Mouse (Mus musculus) myocyte (in vitro differentiated cells): ENCODE results near the gene Per1. TPM values are rescaled to one million over a fixed set of nuclear protein-coding genes. Genes with fewer than 3 reads are reported as not detected.

ENCODE experiments used
- H3K27me3 ChIP-seq: one replicate; pipeline ENCODE4 v1.6.1; 2011; ENCODE audit not compliant: control insufficient read depth, insufficient read depth, insufficient read length
- H3K36me3 ChIP-seq: one replicate; pipeline ENCODE4 v1.6.1; 2011; ENCODE audit not compliant: control insufficient read depth, insufficient read depth
- H3K4me2 ChIP-seq: one replicate; pipeline ENCODE4 v1.6.1; 2011; ENCODE audit warnings: low read depth, control low read depth
- H3K4me3 ChIP-seq: one replicate; pipeline ENCODE4 v1.5.1; 2011; ENCODE audit warnings: mild to moderate bottlenecking, control low read depth, moderate library complexity
- H3K79me2 ChIP-seq: one replicate; pipeline ENCODE4 v1.6.1; 2011; ENCODE audit not compliant: control insufficient read depth, insufficient read depth
- H3ac ChIP-seq: one replicate; pipeline ENCODE4 v1.6.1; 2011; ENCODE audit not compliant: control insufficient read depth, insufficient read length
- CEBPB ChIP-seq: IDR thresholded peaks from 2 replicates; pipeline ENCODE4 v1.6.1; 2011; ENCODE audit warnings: mild to moderate bottlenecking, moderate library complexity; ENCODE audit not compliant: poor library complexity, insufficient read depth, severe bottlenecking
- E2F4 ChIP-seq: IDR thresholded peaks from one replicate; pipeline ENCODE4 v1.6.1; 2011; ENCODE audit warnings: mild to moderate bottlenecking, control low read depth, moderate library complexity; ENCODE audit not compliant: insufficient read depth
- MAX ChIP-seq: IDR thresholded peaks from one replicate; pipeline ENCODE4 v1.6.1; 2011; ENCODE audit warnings: low read depth, mild to moderate bottlenecking, control low read depth
- MYOD1 ChIP-seq, 3 experiments: IDR thresholded peaks; one replicate each; pipeline ENCODE4 v1.6.1; 2011; ENCODE audit warnings: control low read depth in 2 of 3, low read depth in 2 of 3, mild to moderate bottlenecking in 2 of 3, moderate library complexity in 1 of 3; ENCODE audit not compliant: insufficient read length in 2 of 3, control insufficient read depth in 1 of 3
- MYOG ChIP-seq, 3 experiments: IDR thresholded peaks; one replicate each; pipeline ENCODE4 v1.6.1; 2011; ENCODE audit warnings: control low read depth in 2 of 3, low read depth in 2 of 3, mild to moderate bottlenecking in 2 of 3; ENCODE audit not compliant: insufficient read length in 2 of 3, control insufficient read depth in 1 of 3, insufficient read depth in 1 of 3
- POLR2A ChIP-seq: IDR thresholded peaks from one replicate; pipeline ENCODE4 v1.6.1; 2011; ENCODE audit warnings: low read depth, mild to moderate bottlenecking, control low read depth, moderate library complexity; ENCODE audit not compliant: insufficient read length
- POLR2AphosphoS2 ChIP-seq: IDR thresholded peaks from one replicate; pipeline ENCODE4 v1.6.1; 2011; ENCODE audit warnings: low read depth, control low read depth; ENCODE audit not compliant: insufficient read length
- REST ChIP-seq: IDR thresholded peaks from one replicate; pipeline ENCODE4 v1.6.1; 2011; ENCODE audit warnings: mild to moderate bottlenecking, control low read depth, moderate library complexity; ENCODE audit not compliant: insufficient read depth, insufficient read length
- SRF ChIP-seq: IDR thresholded peaks from one replicate; pipeline ENCODE4 v1.6.1; 2011; ENCODE audit warnings: low read depth; ENCODE audit not compliant: control insufficient read depth, insufficient read length
- TCF12 ChIP-seq: IDR thresholded peaks from one replicate; pipeline ENCODE4 v1.6.1; 2011; ENCODE audit warnings: mild to moderate bottlenecking, control low read depth; ENCODE audit not compliant: poor library complexity, insufficient read depth, severe bottlenecking
- TCF3 ChIP-seq: IDR thresholded peaks from one replicate; pipeline ENCODE4 v1.6.1; 2011; ENCODE audit warnings: low read depth, control low read depth; ENCODE audit not compliant: insufficient read length
- USF1 ChIP-seq: IDR thresholded peaks from one replicate; pipeline ENCODE4 v1.6.1; 2011; ENCODE audit warnings: low read depth, mild to moderate bottlenecking, control low read depth, moderate library complexity
- polyA plus RNA-seq: library from polyadenylated mRNA; unstranded; fragments of >200 nt; fragmentation: generic; extraction: Trizol; gene quantifications from one replicate; pipeline ENCODE4 v1.2.1, GENCODE M21; 2012; ENCODE audit warnings: missing spikeins

Per1 gene
- polyA plus RNA-seq, 1 experiment = 8.9 TPM

DNA sequence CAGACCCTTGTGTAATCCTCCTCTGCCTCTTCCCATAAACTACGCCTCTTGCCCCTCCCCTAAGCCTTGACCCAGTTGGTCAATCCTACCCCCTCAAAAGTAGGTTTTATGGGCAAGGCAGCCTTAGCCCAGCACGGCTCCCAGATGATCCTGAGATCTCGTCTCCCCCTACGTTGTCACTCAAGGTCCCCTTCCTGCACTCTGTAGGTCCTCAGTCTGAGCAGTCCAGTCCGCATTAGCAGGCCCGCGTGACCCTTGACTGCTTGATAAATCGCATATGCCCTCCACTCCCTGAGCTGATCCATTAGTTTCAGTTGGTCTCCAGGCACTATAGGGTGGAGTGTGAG, 39.6 kb downstream of the Per1 start:
- no peak overlapping the region for H3K4me2 ChIP-seq
- H3ac ChIP-seq = no peak overlapping the region
- H3K4me3 ChIP-seq = no peak overlapping the region
- TF ChIP-seq CEBPB (no peak), POLR2AphosphoS2 (no peak), E2F4 (no peak)
- H3K36me3 ChIP-seq = no peaks in the 10 kb centered on the region
- H3K79me2 ChIP-seq = no peaks in the 10 kb centered on the region
- H3K27me3 ChIP-seq = peaks cover 10% of the 10 kb centered on the region

DNA sequence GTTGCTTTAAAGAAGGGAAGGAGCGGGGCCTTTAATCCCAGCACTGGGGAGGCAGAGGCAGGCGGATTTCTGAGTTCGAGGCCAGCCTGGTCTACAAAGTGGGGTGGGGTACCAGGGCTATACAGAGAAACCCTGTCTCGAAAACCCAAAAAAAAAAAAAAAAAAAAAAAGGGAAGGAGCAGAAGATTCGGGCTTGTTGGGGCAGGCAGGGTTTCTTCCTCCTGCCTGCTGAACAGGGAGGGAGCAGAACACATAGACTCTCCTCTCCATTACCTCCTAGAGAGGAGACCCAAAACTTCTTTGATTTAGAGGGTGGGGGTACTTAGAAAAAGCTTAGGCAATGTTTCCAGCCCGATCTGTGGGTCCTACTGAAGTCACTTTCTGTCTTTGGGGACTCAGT, 40.3 kb downstream of the Per1 start:
- no peak overlapping the region for H3K4me2 ChIP-seq
- H3K4me3 ChIP-seq = no peak overlapping the region
- H3K79me2 ChIP-seq = no peaks in the 10 kb centered on the region
- H3ac ChIP-seq = no peak overlapping the region
- TF ChIP-seq POLR2AphosphoS2 = no peak
- TF ChIP-seq REST = no peak
- TF ChIP-seq E2F4 = no peak
- TF ChIP-seq TCF3 = no peak
- no peak for TF ChIP-seq MYOG (IDR thresholded peaks at IDR 0.05; ENCODE audit: control insufficient read depth in 1 of 3, insufficient read depth in 1 of 3, insufficient read length in 2 of 3, low read depth in 2 of 3)
- TF ChIP-seq CEBPB = no peak
- TF ChIP-seq POLR2A = no peak
- TF ChIP-seq SRF = no peak
- no peaks in the 10 kb centered on the region for H3K36me3 ChIP-seq
- H3K27me3 ChIP-seq = peaks cover 10% of the 10 kb centered on the region

DNA sequence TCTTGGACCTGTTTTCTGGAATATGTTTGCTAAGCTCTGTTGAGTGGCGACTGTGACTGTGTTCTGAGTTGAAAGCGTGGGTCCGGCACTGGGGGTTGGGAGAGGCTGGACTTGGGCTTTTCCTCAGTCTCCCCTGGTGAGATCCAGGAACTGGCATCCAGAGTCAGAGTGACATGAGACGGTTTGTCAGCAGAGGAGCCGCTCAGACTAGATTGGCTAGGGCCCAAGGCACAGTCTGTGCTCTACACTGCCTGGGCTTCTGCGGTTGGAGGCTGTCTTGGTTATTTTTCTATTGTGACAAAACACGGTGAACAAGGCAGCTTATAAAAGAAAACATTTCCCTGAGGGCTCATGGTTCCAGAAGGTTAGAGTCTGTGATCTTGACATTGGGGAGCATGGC, 52.5 kb downstream of the Per1 start:
- no peaks in the 10 kb centered on the region for H3K79me2 ChIP-seq

DNA sequence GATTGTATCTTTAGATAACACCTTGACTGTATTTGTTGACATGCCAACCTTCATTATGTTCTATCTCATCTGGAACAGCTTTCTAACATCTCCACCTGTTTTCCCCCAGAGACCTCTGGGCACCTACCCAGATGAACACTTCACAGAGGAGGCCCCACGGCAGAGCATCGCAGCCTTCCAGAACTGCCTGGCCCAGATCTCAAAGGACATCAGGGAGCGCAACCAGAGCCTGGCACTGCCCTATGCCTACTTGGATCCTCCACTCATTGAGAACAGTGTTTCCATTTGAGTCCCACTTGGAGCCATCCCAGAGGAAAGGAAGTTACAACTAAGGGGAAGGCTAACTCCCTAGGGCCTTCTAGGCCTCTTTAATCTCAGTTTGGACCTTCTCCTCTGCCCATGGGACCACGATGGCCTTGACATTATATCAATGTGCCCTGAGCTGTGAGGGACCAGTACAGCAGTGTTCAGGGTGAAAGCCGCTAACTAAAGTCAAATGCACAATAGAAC, 53.5 kb downstream of the Per1 start:
- Histone ChIP-seq H3K4me2 (no peak overlapping the region), H3K79me2 (no peaks in the 10 kb centered on the region), H3ac (no peak overlapping the region), H3K27me3 (peaks cover 18% of the 10 kb centered on the region), H3K36me3 (no peaks in the 10 kb centered on the region), H3K4me3 (no peak overlapping the region)
- TF ChIP-seq USF1 (no peak), MYOD1 (IDR thresholded peaks at IDR 0.05; ENCODE audit: control insufficient read depth in 1 of 3, insufficient read length in 2 of 3, low read depth in 2 of 3) (no peak), MAX (no peak), SRF (no peak), TCF3 (no peak), REST (no peak), POLR2A (no peak), TCF12 (no peak)

More for the DNA sequence above, 52.5 kb downstream of the Per1 start:
- H3K36me3 ChIP-seq = no peaks in the 10 kb centered on the region
- H3K4me3 ChIP-seq = no peak overlapping the region
- H3K27me3 ChIP-seq = peaks cover 27% of the 10 kb centered on the region
- no peak overlapping the region for H3K4me2 ChIP-seq
- TF ChIP-seq POLR2A (no peak), REST (no peak), MYOD1 (IDR thresholded peaks at IDR 0.05; ENCODE audit: control insufficient read depth in 1 of 3, insufficient read length in 2 of 3, low read depth in 2 of 3) (no peak), USF1 (no peak), E2F4 (no peak), MYOG (IDR thresholded peaks at IDR 0.05; ENCODE audit: control insufficient read depth in 1 of 3, insufficient read depth in 1 of 3, insufficient read length in 2 of 3, low read depth in 2 of 3) (no peak), TCF3 (no peak), POLR2AphosphoS2 (no peak), CEBPB (no peak), TCF12 (no peak), SRF (no peak), MAX (no peak)
- no peak overlapping the region for H3ac ChIP-seq

DNA sequence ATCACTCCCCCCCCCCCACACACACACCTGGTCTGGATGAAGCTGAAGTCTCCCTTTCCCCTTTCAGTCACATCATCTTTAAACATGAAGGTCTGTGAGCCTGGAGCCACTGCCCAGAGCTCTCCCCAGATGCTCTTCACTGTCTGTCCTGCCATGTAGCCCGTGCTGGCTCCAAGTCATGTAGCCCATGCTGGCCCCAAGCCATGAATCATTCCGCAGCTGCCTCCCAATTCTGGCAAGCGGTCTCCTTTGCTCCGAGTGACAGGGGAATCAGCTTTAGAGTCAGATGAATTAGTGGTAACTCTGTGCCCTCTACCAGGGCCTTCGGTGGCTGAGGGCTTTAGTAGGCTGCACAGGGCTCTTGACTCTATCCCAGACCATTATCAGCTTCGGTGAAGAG, 54.7 kb downstream of the Per1 start:
- peak overlapping the region; percentile 47 for H3K4me2 ChIP-seq
- H3K36me3 ChIP-seq = no peaks in the 10 kb centered on the region
- H3K79me2 ChIP-seq = no peaks in the 10 kb centered on the region
- no peak overlapping the region for H3ac ChIP-seq
- no peak overlapping the region for H3K4me3 ChIP-seq
- TF ChIP-seq CEBPB (no peak), MYOD1 (IDR thresholded peaks at IDR 0.05; ENCODE audit: control insufficient read depth in 1 of 3, insufficient read length in 2 of 3, low read depth in 2 of 3) (no peak), E2F4 (no peak), TCF12 (no peak), MAX (no peak), POLR2AphosphoS2 (no peak), REST (no peak), SRF (no peak), TCF3 (no peak), MYOG (IDR thresholded peaks at IDR 0.05; ENCODE audit: control insufficient read depth in 1 of 3, insufficient read depth in 1 of 3, insufficient read length in 2 of 3, low read depth in 2 of 3) (no peak), POLR2A (no peak)
- peaks cover 19% of the 10 kb centered on the region for H3K27me3 ChIP-seq

DNA sequence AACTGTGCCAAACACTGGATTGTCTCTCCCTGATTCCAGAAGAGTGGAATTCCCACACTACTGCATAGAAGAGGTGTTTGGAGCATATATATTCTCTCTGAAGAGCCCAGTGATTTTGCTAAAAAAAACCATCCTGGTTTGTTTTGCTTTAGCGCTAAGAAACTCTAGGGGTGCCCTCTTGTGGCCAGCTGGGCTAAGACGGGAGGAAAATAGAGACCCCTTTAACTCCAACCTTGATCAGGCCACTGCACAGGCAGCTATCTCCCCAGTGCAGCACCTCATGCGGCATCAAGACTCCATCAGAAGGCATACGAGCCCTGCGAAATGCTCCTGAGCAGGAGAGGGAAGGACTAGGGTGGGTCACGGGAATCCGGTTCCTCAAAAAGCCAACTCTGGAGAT, 55.4 kb downstream of the Per1 start:
- TF ChIP-seq TCF12 = no peak
- Histone ChIP-seq H3ac (no peak overlapping the region), H3K4me3 (no peak overlapping the region), H3K36me3 (no peaks in the 10 kb centered on the region), H3K4me2 (peak overlapping the region; percentile 47), H3K79me2 (no peaks in the 10 kb centered on the region), H3K27me3 (peaks cover 19% of the 10 kb centered on the region)
